Mouse (Mus musculus) heart, postnatal 0 days (tissue): Measurements from ENCODE around the gene Cep112. TPM values are rescaled to one million over a fixed set of nuclear protein-coding genes. Genes with fewer than 3 reads are reported as not detected.
"Not testable (repeated sequence)": the region's sequence is repeated elsewhere in the genome, so short reads cannot be mapped to it uniquely, and the experiment has no call there.

Source experiments
- ATAC-seq: fragments of 200-750 bp; cut with Nextera tagmentation; 2 replicates; pipeline ENCODE4 v1.8.0; 2017; ENCODE audit warnings: low read depth, moderate number of reproducible peaks, moderate library complexity; ENCODE audit not compliant: insufficient read depth
- DNase-seq: peaks from one replicate; pipeline ENCODE4 v3.0.0-alpha.2; 2016; ENCODE audit warnings: low spot score
- H3K27ac ChIP-seq: fragments of 300-500 bp; sonication (generic); 2 replicates; pipeline ENCODE4 v1.5.1; 2014; ENCODE audit warnings: low read depth, mild to moderate bottlenecking
- H3K27me3 ChIP-seq: fragments of 300-500 bp; sonication (generic); 2 replicates; pipeline ENCODE4 v1.6.1; 2014; ENCODE audit warnings: low read length, mixed read lengths; ENCODE audit not compliant: control insufficient read depth, insufficient read depth
- H3K36me3 ChIP-seq: fragments of 300-500 bp; sonication (generic); replicated peaks from 2 replicates; pipeline ENCODE4 v1.6.1; 2014; ENCODE audit warnings: low read length, mixed read lengths; ENCODE audit not compliant: control insufficient read depth, insufficient read depth
- H3K4me1 ChIP-seq: fragments of 300-500 bp; sonication (generic); 2 replicates; pipeline ENCODE4 v1.6.1; 2014; ENCODE audit warnings: antibody characterized with exemption; ENCODE audit not compliant: control insufficient read depth, insufficient read depth
- H3K4me2 ChIP-seq: fragments of 300-500 bp; sonication (generic); 2 replicates; pipeline ENCODE4 v1.6.1; 2014; ENCODE audit warnings: low read depth, mild to moderate bottlenecking, low read length, moderate library complexity
- H3K4me3 ChIP-seq: fragments of 300-500 bp; sonication (generic); 2 replicates; pipeline ENCODE4 v1.5.1; 2014; ENCODE audit warnings: low read depth, low read length
- H3K9ac ChIP-seq: fragments of 300-500 bp; sonication (generic); replicated peaks from 2 replicates; pipeline ENCODE4 v1.6.1; 2014; ENCODE audit warnings: low read depth, low read length, mixed read lengths
- H3K9me3 ChIP-seq: fragments of 300-500 bp; sonication (generic); replicated peaks from 2 replicates; pipeline ENCODE4 v1.6.1; 2016; ENCODE audit warnings: low read length; ENCODE audit not compliant: control insufficient read depth
- CTCF ChIP-seq: IDR thresholded peaks from 2 replicates; pipeline ENCODE4 v1.5.1; 2016; ENCODE audit warnings: antibody characterized with exemption, control low read depth, low read depth
- EP300 ChIP-seq: IDR thresholded peaks from 2 replicates; pipeline ENCODE4 v1.6.1; 2016; ENCODE audit warnings: antibody characterized with exemption, low read depth
- WGBS: fragments of 180-500 bp; shearing (Covaris S2); extraction: QIAGEN DNeasy Blood & Tissue Kit; methylation state at CpG from one replicate; pipeline ENCODE4 v1.1.7; 2014; 5-methylcytosine and 5-hydroxymethylcytosine counted together
- polyA plus RNA-seq: library from polyadenylated mRNA; unstranded; fragments of >200 nt; fragmentation: Nextera tagmentation; extraction: Ambion mirVana; gene quantifications from 2 replicates; pipeline ENCODE4 v1.2.1, GENCODE M21; 2015
- total RNA-seq: library from RNA; depleted of rRNA; stranded (reverse); fragments of >200 nt; gene quantifications from 2 replicates; pipeline ENCODE4 v1.2.3, GENCODE M21; 2014; ENCODE audit warnings: low replicate concordance

Gene Cep112
- total and polyA plus RNA-seq, 2 experiments from 2014 or later: 1.2 to 5.8 TPM

- WGBS: 85% methylated on average over 6 of the region's 6 CpGs
- DNase-seq: no peak
- ATAC-seq: no peak
- Histone ChIP-seq H3K9ac (no peak overlapping the region), H3K4me2 (no peak overlapping the region), H3K4me1 (no peaks in the 10 kb centered on the region), H3K27ac (no peak overlapping the region), H3K27me3 (no peaks in the 10 kb centered on the region), H3K36me3 (no peaks in the 10 kb centered on the region), H3K4me3 (no peak overlapping the region), H3K9me3 (no peaks in the 10 kb centered on the region)
- TF ChIP-seq CTCF: no peak
- TF ChIP-seq EP300: no peak
Measured at GRCm38 (mm10) chr11:108867538-108867937, 442.5 kb downstream of the Cep112 start.

- H3K27ac ChIP-seq, H3K9me3 ChIP-seq, H3K27me3 ChIP-seq, ATAC-seq, H3K4me2 ChIP-seq, H3K9ac ChIP-seq, DNase-seq, H3K4me3 ChIP-seq, H3K4me1 ChIP-seq, H3K36me3 ChIP-seq: not testable (repeated sequence)
- 100% methylated on average over 1 of the region's 1 CpGs for WGBS
Measured at GRCm38 (mm10) chr11:108871284-108871683, 446.3 kb downstream of the Cep112 start.

- no peaks in the 10 kb centered on the region for H3K36me3 ChIP-seq
- no peak overlapping the region for H3K4me3 ChIP-seq
- H3K9ac ChIP-seq: no peak overlapping the region
- H3K4me1 ChIP-seq: no peaks in the 10 kb centered on the region
- no peaks in the 10 kb centered on the region for H3K9me3 ChIP-seq
- H3K4me2 ChIP-seq: no peak overlapping the region
- TF ChIP-seq CTCF: no peak
- H3K27me3 ChIP-seq: no peaks in the 10 kb centered on the region
- 85% methylated on average over 3 of the region's 3 CpGs for WGBS
- no peak overlapping the region for H3K27ac ChIP-seq
- no peak for ATAC-seq
- no peak for DNase-seq
Measured at GRCm38 (mm10) chr11:108871748-108872147, 446.8 kb downstream of the Cep112 start.

- DNase-seq (no peak), ATAC-seq (no peak)
- H3K4me2 ChIP-seq: no peak overlapping the region
- H3K9me3 ChIP-seq: no peaks in the 10 kb centered on the region
- H3K27me3 ChIP-seq: no peaks in the 10 kb centered on the region
- H3K9ac ChIP-seq: no peak overlapping the region
- WGBS: 69% methylated on average over 7 of the region's 7 CpGs
- H3K36me3 ChIP-seq: no peaks in the 10 kb centered on the region
- H3K4me3 ChIP-seq: no peak overlapping the region
- H3K27ac ChIP-seq: no peak overlapping the region
- no peak for TF ChIP-seq CTCF
- no peak for TF ChIP-seq EP300
- no peaks in the 10 kb centered on the region for H3K4me1 ChIP-seq
Measured at GRCm38 (mm10) chr11:108876633-108877205, 451.7 kb downstream of the Cep112 start.

- H3K4me2 ChIP-seq: no peak overlapping the region
- DNase-seq (no peak), ATAC-seq (no peak)
- no peaks in the 10 kb centered on the region for H3K4me1 ChIP-seq
- H3K27me3 ChIP-seq: no peaks in the 10 kb centered on the region
- TF ChIP-seq EP300: no peak
- no peak for TF ChIP-seq CTCF
- no peak overlapping the region for H3K27ac ChIP-seq
- H3K9me3 ChIP-seq: no peaks in the 10 kb centered on the region
- H3K36me3 ChIP-seq: no peaks in the 10 kb centered on the region
- no peak overlapping the region for H3K9ac ChIP-seq
- H3K4me3 ChIP-seq: no peak overlapping the region
- 70% methylated on average over 5 of the region's 5 CpGs for WGBS
Measured at GRCm38 (mm10) chr11:108877520-108877919, 452.5 kb downstream of the Cep112 start.

GRCm38 (mm10) chr11:108880546-108880945 lies 455.6 kb downstream of the Cep112 start:
- no peak for ATAC-seq
- Histone ChIP-seq H3K9ac (no peak overlapping the region), H3K27ac (no peak overlapping the region), H3K4me3 (no peak overlapping the region), H3K4me1 (no peaks in the 10 kb centered on the region), H3K9me3 (no peaks in the 10 kb centered on the region), H3K36me3 (no peaks in the 10 kb centered on the region), H3K27me3 (no peaks in the 10 kb centered on the region), H3K4me2 (no peak overlapping the region)
- no peak for DNase-seq
- WGBS: 51% methylated on average over 4 of the region's 4 CpGs
- TF ChIP-seq CTCF: no peak
- TF ChIP-seq EP300: no peak
